Comparison of ENCODE assay signal across 8 mouse cellular contexts in the genomic region with DNA sequence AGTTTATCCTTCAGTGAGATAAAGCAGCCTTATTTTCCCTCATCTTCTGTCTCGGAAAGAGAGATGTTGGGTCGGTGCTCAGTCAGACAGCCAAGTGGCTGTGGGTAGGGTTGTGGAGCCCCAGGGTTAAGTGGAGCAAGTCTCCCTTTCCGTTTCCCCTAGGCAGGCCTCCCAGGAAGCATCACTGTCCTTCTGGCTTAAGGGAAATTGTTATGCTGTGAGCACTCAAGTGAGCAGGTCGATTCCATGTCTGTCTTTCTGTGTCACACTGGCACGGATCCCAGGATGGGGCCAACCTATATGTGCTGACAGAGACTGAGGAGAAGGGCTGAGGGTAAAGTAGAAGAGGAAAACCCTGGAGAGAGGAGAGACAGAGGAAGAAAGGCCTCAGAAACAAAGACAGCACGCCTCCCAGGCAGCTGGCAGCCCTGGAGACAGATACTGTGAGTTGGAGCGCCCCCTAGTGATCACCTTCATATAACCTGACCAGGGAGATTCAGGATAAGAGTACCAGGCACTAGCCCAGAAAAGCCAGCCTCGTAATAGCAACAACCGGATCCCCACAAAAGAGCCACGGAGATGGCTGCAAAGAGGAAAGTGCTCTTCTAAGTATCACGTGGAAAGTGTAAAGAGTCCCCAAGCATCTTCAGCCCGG. TPM values are rescaled to one million over a fixed set of nuclear protein-coding genes. Genes with fewer than 3 reads are reported as not detected.
A peak's percentile ranks its signal among the peaks of the same experiment; 100 is the strongest.
DNase-seq lines count a peak whose midpoint lies in the region; ATAC-seq lines count a peak whose summit lies in the region.

No protein-coding gene starts in this region.

- no peaks in the 10 kb centered on the region for H3K27me3 ChIP-seq in intestine, embryonic 14.5 days (replicated peaks; ENCODE audit: control insufficient read depth, insufficient read depth, low read length)

- H3K27ac ChIP-seq in intestine, embryonic 14.5 days (ENCODE audit: low read depth): peak overlapping the region; percentile 64; the same call in 1 of the 2 replicates

- peak; percentile 64 for DNase-seq in adrenal gland, adult 8-10 months
- peak; percentile 93 for DNase-seq in embryo, embryonic 11 days
- DNase-seq in gastrocnemius, postnatal 25 days: peak; percentile 32
- peak; percentile 98 for DNase-seq in intestine, embryonic 14.5 days (ENCODE audit: low spot score)
- peak; percentile 78 to 85 for DNase-seq in left cerebral cortex, postnatal 10 days (ENCODE audit: extremely low spot score in 1 of 2, low spot score in 2 of 2)
- peak; percentile 65 to 73 for DNase-seq in right cerebral cortex, postnatal 36 days (ENCODE audit: low spot score in 2 of 2)
- DNase-seq in yolk sac, embryonic 10.5 days (ENCODE audit: low spot score): peak; percentile 75

- H3K9me3 ChIP-seq in intestine, embryonic 14.5 days (ENCODE audit: control insufficient read depth, low read length): no peaks in the 10 kb centered on the region

- H3K4me2 ChIP-seq in intestine, embryonic 14.5 days (ENCODE audit: low read length): no peak overlapping the region

- peak; percentile 80 for ATAC-seq in intestine, embryonic 14.5 days (replicated peaks; ENCODE audit: low FRiP score, low TSS enrichment, low read depth)
- peak; percentile 95 for ATAC-seq in megakaryocyte-erythroid progenitor cell, adult 5-6 weeks (replicated peaks; ENCODE audit: low FRiP score, low TSS enrichment, poor library complexity, severe bottlenecking)

- intact Hi-C loops in left cerebral cortex, postnatal 10 days (cut with DNase I): loop anchor here (5.0 kb wide), 1 partner anchor 121 kb away; no protein-coding TSS in a partner anchor

- H3K36me3 ChIP-seq in intestine, embryonic 14.5 days (ENCODE audit: control insufficient read depth, insufficient read depth, low read length): no peaks in the 10 kb centered on the region

- H3K4me3 ChIP-seq in intestine, embryonic 14.5 days (ENCODE audit: low read depth, low read length): no peak overlapping the region

- peaks cover 17% of the 10 kb centered on the region for H3K4me1 ChIP-seq in intestine, embryonic 14.5 days (replicated peaks; ENCODE audit: control insufficient read depth, insufficient read depth, low read length)

- WGBS in intestine, embryonic 14.5 days: 23% methylated on average over 12 of the region's 12 CpGs

- H3K9ac ChIP-seq in intestine, embryonic 14.5 days (ENCODE audit: low read length): peak overlapping the region; percentile 38; the same call in 1 of the 2 replicates

RNA-seq across cellular contexts. Expression of a gene that starts 11.6 kb away (rescaled TPM):
- not detected for total RNA-seq in adrenal gland, adult 8-10 months (2022)
- total RNA-seq in gastrocnemius, postnatal 25 days (2021): not detected
- 0.43 TPM in 1 of 2 replicates, not detected in the other for polyA plus RNA-seq in intestine, embryonic 14.5 days (2014; fragmentation: Nextera tagmentation; extraction: Ambion mirVana)
- not detected for total RNA-seq in left cerebral cortex, postnatal 10 days (2021)
- not detected in 2 replicates for total RNA-seq in megakaryocyte-erythroid progenitor cell, adult 5-6 weeks (2014; fragmentation: Nextera tagmentation)
- total RNA-seq in megakaryocyte-erythroid progenitor cell, adult 5-6 weeks (2017): not detected in 2 replicates

RNA-seq across cellular contexts. Expression of a gene that starts 26.1 kb away (rescaled TPM):
- total RNA-seq in adrenal gland, adult 8-10 months (2022): under 1 TPM; 0.35 to 0.70 (median 0.41) TPM
- not detected for total RNA-seq in gastrocnemius, postnatal 25 days (2021)
- polyA plus RNA-seq in intestine, embryonic 14.5 days (2014; fragmentation: Nextera tagmentation; extraction: Ambion mirVana): 6.4 and 6.8 TPM in 2 replicates
- 1 to 10 TPM; 1.6 TPM for total RNA-seq in left cerebral cortex, postnatal 10 days (2021)
- total RNA-seq in megakaryocyte-erythroid progenitor cell, adult 5-6 weeks (2014; fragmentation: Nextera tagmentation): not detected in 2 replicates
- total RNA-seq in megakaryocyte-erythroid progenitor cell, adult 5-6 weeks (2017): not detected in 2 replicates

Comparison
In these comparisons a context has a peak if more than half of its experiments do, and no peak if none do; other contexts are left out.
1. DNase-seq: peak in every context shown above with its lines; median percentile 98 in intestine, embryonic 14.5 days; 93 in embryo, embryonic 11 days; 82 in left cerebral cortex, postnatal 10 days; 75 in yolk sac, embryonic 10.5 days; 69 in right cerebral cortex, postnatal 36 days; 64 in adrenal gland, adult 8-10 months; 32 in gastrocnemius, postnatal 25 days.